Mouse (Mus musculus): ENCODE results near the gene Mrto4. TPM values are rescaled to one million over a fixed set of nuclear protein-coding genes. Genes with fewer than 3 reads are reported as not detected.
"Not testable (repeated sequence)": the region's sequence is repeated elsewhere in the genome, so short reads cannot be mapped to it uniquely, and the experiment has no call there.

Mrto4 gene
- total RNA-seq (2022): 10 to 100 TPM; 33.1 to 39.4 (median 36.0) TPM

- DNase-seq (ENCODE audit: low spot score in 2 of 2): peak; percentile 67 to 77
These were observed at the start of gene Mrto4, which contains the start of the genes Emc1 and Ubr4 for GRCm38 (mm10) chr4:139351931-139352711. Gene Mrto4 (minus strand): TSS chr4:139352576. Gene Emc1 (plus strand): TSS chr4:139352587. Gene Ubr4 (plus strand): TSS chr4:139352609.

- no peak for DNase-seq (ENCODE audit: low spot score in 2 of 2)
These were observed 48.1 kb upstream of the Mrto4 start for GRCm38 (mm10) chr4:139400487-139400886.

- no peak for DNase-seq (ENCODE audit: low spot score in 2 of 2)
These were observed 43.1 kb upstream of the Mrto4 start for GRCm38 (mm10) chr4:139395431-139395830.

GRCm38 (mm10) chr4:139389557-139389956 lies 37.2 kb upstream of the Mrto4 start:
- no peak for DNase-seq (ENCODE audit: low spot score in 2 of 2)

- no peak for DNase-seq (ENCODE audit: low spot score in 2 of 2)
These were observed 34.5 kb upstream of the Mrto4 start for GRCm38 (mm10) chr4:139386869-139387319.

GRCm38 (mm10) chr4:139385841-139386240 lies 33.5 kb upstream of the Mrto4 start:
- not testable (repeated sequence) for DNase-seq (ENCODE audit: low spot score in 2 of 2)

- DNase-seq (ENCODE audit: low spot score in 2 of 2): no peak
These were observed 29.9 kb upstream of the Mrto4 start for GRCm38 (mm10) chr4:139382231-139382630.

- DNase-seq (ENCODE audit: low spot score in 2 of 2): no peak
These were observed 29.1 kb upstream of the Mrto4 start for GRCm38 (mm10) chr4:139381452-139381845.

- DNase-seq (ENCODE audit: low spot score in 2 of 2): peak in 1 of 2 experiments; percentile 22
These were observed 28.5 kb upstream of the Mrto4 start for GRCm38 (mm10) chr4:139380775-139381451.

- peak; percentile 98 to 99 for DNase-seq (ENCODE audit: low spot score in 2 of 2)
These were observed 27.9 kb upstream of the Mrto4 start for GRCm38 (mm10) chr4:139380207-139380748.

- DNase-seq (ENCODE audit: low spot score in 2 of 2): no peak
These were observed 27.3 kb upstream of the Mrto4 start for GRCm38 (mm10) chr4:139379719-139380118.

GRCm38 (mm10) chr4:139373531-139373930 lies 21.2 kb upstream of the Mrto4 start:
- no peak for DNase-seq (ENCODE audit: low spot score in 2 of 2)

- no peak for DNase-seq (ENCODE audit: low spot score in 2 of 2)
These were observed 20.8 kb upstream of the Mrto4 start for GRCm38 (mm10) chr4:139373130-139373529.

- no peak for DNase-seq (ENCODE audit: low spot score in 2 of 2)
These were observed 15.7 kb upstream of the Mrto4 start for GRCm38 (mm10) chr4:139368038-139368437.

GRCm38 (mm10) chr4:139367336-139367735 lies 15.0 kb upstream of the Mrto4 start:
- no peak for DNase-seq (ENCODE audit: low spot score in 2 of 2)

- DNase-seq (ENCODE audit: low spot score in 2 of 2): no peak
These were observed 8.6 kb upstream of the Mrto4 start for GRCm38 (mm10) chr4:139360761-139361548.

GRCm38 (mm10) chr4:139357211-139357610 lies 4.8 kb upstream of the Mrto4 start:
- DNase-seq (ENCODE audit: low spot score in 2 of 2): no peak

- no peak for DNase-seq (ENCODE audit: low spot score in 2 of 2)
These were observed 456 bp upstream of the Mrto4 start for GRCm38 (mm10) chr4:139352832-139353231.

GRCm38 (mm10) chr4:139345416-139346019 lies 6.9 kb downstream of the Mrto4 start:
- no peak for DNase-seq (ENCODE audit: low spot score in 2 of 2)

GRCm38 (mm10) chr4:139343718-139344117 lies 8.7 kb downstream of the Mrto4 start:
- no peak for DNase-seq (ENCODE audit: low spot score in 2 of 2)

Data from gastrocnemius, adult 8-10 months (tissue).